Mouse (Mus musculus) hindbrain, embryonic 11.5 days (tissue): ENCODE measurements around the gene Nlrc5. TPM values are rescaled to one million over a fixed set of nuclear protein-coding genes. Genes with fewer than 3 reads are reported as not detected.
A peak's percentile ranks its signal among the peaks of the same experiment; 100 is the strongest.
"Not testable (repeated sequence)": the region's sequence is repeated elsewhere in the genome, so short reads cannot be mapped to it uniquely, and the experiment has no call there.

Experiments used
- ATAC-seq: fragments of 200-750 bp; cut with Nextera tagmentation; 2 replicates; pipeline ENCODE4 v1.8.0; 2017; ENCODE audit warnings: mild to moderate bottlenecking, moderate TSS enrichment, moderate library complexity; ENCODE audit not compliant: low FRiP score
- DNase-seq: peaks from one replicate; pipeline ENCODE4 v3.0.0-alpha.2; 2015; ENCODE audit warnings: low spot score
- H3K27ac ChIP-seq: fragments of 300-500 bp; sonication (generic); 2 replicates; pipeline ENCODE4 v1.5.1; 2014; ENCODE audit warnings: mild to moderate bottlenecking, low read depth, low read length
- H3K27me3 ChIP-seq: fragments of 300-500 bp; sonication (generic); 2 replicates; pipeline ENCODE4 v1.6.1; 2014; ENCODE audit warnings: mild to moderate bottlenecking, low read length, moderate library complexity, mixed read lengths; ENCODE audit not compliant: control insufficient read depth, insufficient read depth
- H3K36me3 ChIP-seq: fragments of 300-500 bp; sonication (generic); 2 replicates; pipeline ENCODE4 v1.6.1; 2014; ENCODE audit warnings: mild to moderate bottlenecking, low read length, moderate library complexity, mixed read lengths; ENCODE audit not compliant: control insufficient read depth, insufficient read depth
- H3K4me1 ChIP-seq: fragments of 300-500 bp; sonication (generic); replicated peaks from 2 replicates; pipeline ENCODE4 v1.6.1; 2014; ENCODE audit warnings: low read length, mixed read lengths; ENCODE audit not compliant: control insufficient read depth, insufficient read depth
- H3K4me2 ChIP-seq: fragments of 300-500 bp; sonication (generic); replicated peaks from 2 replicates; pipeline ENCODE4 v1.6.1; 2014; ENCODE audit warnings: mild to moderate bottlenecking, low read depth, low read length
- H3K4me3 ChIP-seq: fragments of 300-500 bp; sonication (generic); 2 replicates; pipeline ENCODE4 v1.5.1; 2014; ENCODE audit warnings: low read depth, low read length
- H3K9ac ChIP-seq: fragments of 300-500 bp; sonication (generic); 2 replicates; pipeline ENCODE4 v1.6.1; 2014; ENCODE audit warnings: low read depth, low read length
- H3K9me3 ChIP-seq: fragments of 300-500 bp; sonication (generic); 2 replicates; pipeline ENCODE4 v1.6.1; 2016; ENCODE audit warnings: low read length; ENCODE audit not compliant: control insufficient read depth
- WGBS: fragments of 180-500 bp; shearing (Covaris S2); extraction: QIAGEN DNeasy Blood & Tissue Kit; methylation state at CpG from one replicate; pipeline ENCODE4 v1.1.7; 2014; 5-methylcytosine and 5-hydroxymethylcytosine counted together
- polyA plus RNA-seq: library from polyadenylated mRNA; unstranded; fragments of >200 nt; fragmentation: Nextera tagmentation; extraction: Ambion mirVana; gene quantifications from 2 replicates; pipeline ENCODE4 v1.2.1, GENCODE M21; 2014

Gene Nlrc5
- polyA plus RNA-seq, 1 experiment from 2014 or later: 0.23 TPM

GRCm38 (mm10) chr8:94392147-94392546 lies 42.0 kb upstream of the Nlrc5 start:
- H3K4me3 ChIP-seq: no peak overlapping the region
- no peak overlapping the region for H3K9ac ChIP-seq
- H3K9me3 ChIP-seq: no peaks in the 10 kb centered on the region
- DNase-seq (peak; percentile 54), ATAC-seq (no peak)
- no peak overlapping the region for H3K27ac ChIP-seq
- H3K36me3 ChIP-seq: peaks cover 19% of the 10 kb centered on the region
- H3K4me1 ChIP-seq: peaks cover 4% of the 10 kb centered on the region; the same call in 1 of the 2 replicates
- WGBS: 84% methylated on average over 12 of the region's 12 CpGs
- no peaks in the 10 kb centered on the region for H3K27me3 ChIP-seq
- H3K4me2 ChIP-seq: no peak overlapping the region

- ATAC-seq: no peak
- no peak overlapping the region for H3K4me3 ChIP-seq
- no peak overlapping the region for H3K27ac ChIP-seq
- no peak overlapping the region for H3K9ac ChIP-seq
- H3K27me3 ChIP-seq: no peaks in the 10 kb centered on the region
- peaks cover 3% of the 10 kb centered on the region; the same call in 1 of the 2 replicates for H3K4me1 ChIP-seq
- WGBS: 87% methylated on average over 6 of the region's 6 CpGs
- H3K36me3 ChIP-seq: peaks cover 19% of the 10 kb centered on the region
- no peak overlapping the region for H3K4me2 ChIP-seq
- no peaks in the 10 kb centered on the region for H3K9me3 ChIP-seq
- no peak for DNase-seq
These were observed 41.5 kb upstream of the Nlrc5 start for GRCm38 (mm10) chr8:94392648-94393047.

DNA sequence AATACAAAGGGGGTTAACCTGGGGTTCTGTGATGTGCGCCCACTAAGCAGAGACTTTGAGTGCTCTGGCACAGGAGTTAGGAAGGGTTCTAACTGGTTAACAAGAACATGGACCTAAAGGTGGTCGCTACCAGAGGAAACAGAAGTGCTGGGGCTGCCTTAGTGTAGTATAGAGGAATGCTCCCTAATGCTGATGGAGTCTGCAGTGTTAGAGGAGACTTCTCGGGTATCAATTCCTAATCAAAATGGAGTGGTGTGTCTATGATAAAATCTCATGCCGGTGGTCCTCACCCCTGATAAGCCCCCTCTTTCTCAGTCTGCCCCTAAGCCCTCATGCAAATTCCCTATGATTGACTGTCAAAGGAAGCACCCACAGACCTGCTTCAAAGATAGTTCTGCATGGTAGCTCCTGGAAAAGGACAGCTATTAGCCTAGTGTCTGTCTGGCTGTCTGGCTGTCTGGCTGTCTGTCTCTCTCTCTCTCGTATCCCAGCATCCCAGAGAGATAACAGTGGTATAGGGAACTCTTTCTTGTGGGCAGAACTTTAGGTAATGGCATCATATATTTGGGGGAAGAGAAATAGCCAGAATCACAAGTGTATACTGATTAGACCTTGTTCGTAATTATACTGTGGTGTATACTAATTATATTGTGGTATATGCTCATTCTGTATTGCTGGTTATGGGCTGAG lies 38.2 kb upstream of the Nlrc5 start:
- Histone ChIP-seq H3K4me3 (no peak overlapping the region), H3K36me3 (peaks cover 19% of the 10 kb centered on the region), H3K4me2 (no peak overlapping the region), H3K27ac (no peak overlapping the region), H3K9me3 (no peaks in the 10 kb centered on the region), H3K4me1 (no peaks in the 10 kb centered on the region), H3K27me3 (no peaks in the 10 kb centered on the region), H3K9ac (no peak overlapping the region)
- no peak for DNase-seq
- 94% methylated on average over 6 of the region's 6 CpGs for WGBS
- ATAC-seq: no peak

- no peaks in the 10 kb centered on the region for H3K27me3 ChIP-seq
- WGBS: 69% methylated on average over 11 of the region's 11 CpGs
- no peaks in the 10 kb centered on the region for H3K4me1 ChIP-seq
- no peak overlapping the region for H3K27ac ChIP-seq
- H3K9me3 ChIP-seq: no peaks in the 10 kb centered on the region
- peaks cover 13% of the 10 kb centered on the region for H3K36me3 ChIP-seq
- peak; percentile 64 for DNase-seq
- H3K9ac ChIP-seq: no peak overlapping the region
- no peak overlapping the region for H3K4me3 ChIP-seq
- no peak for ATAC-seq
- no peak overlapping the region for H3K4me2 ChIP-seq
These were observed 37.0 kb upstream of the Nlrc5 start for GRCm38 (mm10) chr8:94396964-94397657.

- no peak overlapping the region for H3K4me2 ChIP-seq
- H3K9ac ChIP-seq: no peak overlapping the region
- no peak for ATAC-seq
- no peaks in the 10 kb centered on the region for H3K4me1 ChIP-seq
- no peak overlapping the region for H3K27ac ChIP-seq
- no peak overlapping the region for H3K4me3 ChIP-seq
- DNase-seq: no peak
- H3K9me3 ChIP-seq: no peaks in the 10 kb centered on the region
- peaks cover 7% of the 10 kb centered on the region; the same call in 1 of the 2 replicates for H3K36me3 ChIP-seq
- WGBS: 83% methylated on average over 6 of the region's 6 CpGs
- H3K27me3 ChIP-seq: no peaks in the 10 kb centered on the region
These were observed 35.6 kb upstream of the Nlrc5 start for GRCm38 (mm10) chr8:94398587-94398986.

GRCm38 (mm10) chr8:94399361-94399953 lies 34.7 kb upstream of the Nlrc5 start:
- WGBS: 82% methylated on average over 3 of the region's 3 CpGs
- Histone ChIP-seq H3K4me3 (no peak overlapping the region), H3K27me3 (no peaks in the 10 kb centered on the region), H3K4me1 (no peaks in the 10 kb centered on the region), H3K27ac (no peak overlapping the region), H3K9ac (no peak overlapping the region), H3K36me3 (peaks cover 3% of the 10 kb centered on the region; the same call in 1 of the 2 replicates), H3K4me2 (no peak overlapping the region), H3K9me3 (no peaks in the 10 kb centered on the region)
- ATAC-seq (no peak), DNase-seq (no peak)

DNA sequence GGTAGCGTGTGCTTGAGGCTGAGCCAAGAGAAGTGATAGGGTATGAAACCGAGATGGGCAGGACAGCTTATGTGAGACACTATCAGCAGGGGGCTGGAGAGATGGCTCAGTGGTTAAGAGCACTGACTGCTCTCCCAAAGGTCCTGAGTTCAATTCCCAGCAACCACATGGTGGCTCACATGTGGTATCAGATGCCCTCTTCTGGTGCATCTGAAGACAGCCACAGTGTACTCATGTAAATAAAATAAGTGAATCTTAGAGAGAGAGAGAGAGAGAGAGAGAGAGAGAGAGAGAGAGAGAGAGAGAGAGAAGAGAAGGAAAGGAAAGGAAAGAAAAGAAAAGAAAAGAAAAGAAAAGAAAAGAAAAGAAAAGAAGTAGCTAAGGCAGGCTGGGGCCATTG lies 34.2 kb upstream of the Nlrc5 start:
- H3K4me1 ChIP-seq, H3K4me3 ChIP-seq, H3K27me3 ChIP-seq, DNase-seq, H3K27ac ChIP-seq, H3K9ac ChIP-seq, H3K4me2 ChIP-seq, H3K36me3 ChIP-seq, ATAC-seq, H3K9me3 ChIP-seq: not testable (repeated sequence)
- 78% methylated on average over 2 of the region's 2 CpGs for WGBS

- Histone ChIP-seq H3K4me2 (no peak overlapping the region), H3K27ac (no peak overlapping the region), H3K4me1 (no peaks in the 10 kb centered on the region), H3K36me3 (no peaks in the 10 kb centered on the region), H3K9me3 (no peaks in the 10 kb centered on the region), H3K9ac (no peak overlapping the region), H3K4me3 (no peak overlapping the region), H3K27me3 (no peaks in the 10 kb centered on the region)
- ATAC-seq: no peak
- DNase-seq: no peak
- WGBS: 65% methylated on average over 8 of the region's 8 CpGs
These were observed 25.6 kb upstream of the Nlrc5 start for GRCm38 (mm10) chr8:94408443-94409080.
